Mouse (Mus musculus) ES-E14 (cell line): ENCODE measurements at regions not wholly inside any gene's neighbourhood (a gene's known extent, or its start where the extent isn't known, plus 50 kb on each side); places are given as distances from the start of the nearest gene placed in this dataset.

ENCODE experiments used
- DNase-seq: peaks from one replicate; pipeline ENCODE4 v3.0.0-alpha.2; 2013; ENCODE audit warnings: low read depth, low spot score
- H3K27ac ChIP-seq: 2 replicates; pipeline ENCODE4 v1.5.1; 2012; ENCODE audit warnings: low read depth, mild to moderate bottlenecking, low read length, moderate library complexity, mixed read lengths; ENCODE audit not compliant: poor library complexity, insufficient read depth, severe bottlenecking
- H3K36me3 ChIP-seq: 2 replicates; pipeline ENCODE4 v1.6.1; 2012; ENCODE audit warnings: mild to moderate bottlenecking, low read length, moderate library complexity, mixed read lengths; ENCODE audit not compliant: control insufficient read depth, poor library complexity, insufficient read depth, severe bottlenecking
- H3K4me1 ChIP-seq, 2 experiments: fragments of 150-350 bp in 1 of 2; sonication (generic) in 1 of 2; 2 replicates each; pipeline ENCODE4 v1.6.1; 2012; ENCODE audit warnings: low read length in 2 of 2, mild to moderate bottlenecking in 1 of 2, mixed read lengths in 1 of 2; ENCODE audit not compliant: control insufficient read depth in 2 of 2, insufficient read depth in 2 of 2, poor library complexity in 1 of 2
- H3K4me3 ChIP-seq, 2 experiments: fragments of 150-350 bp in 1 of 2; sonication (generic) in 1 of 2; 2 replicates each; pipeline ENCODE4 v1.5.1; 2012; ENCODE audit warnings: low read length in 2 of 2, low read depth in 1 of 2, mild to moderate bottlenecking in 1 of 2, mixed read lengths in 1 of 2; ENCODE audit not compliant: insufficient read depth in 1 of 2, poor library complexity in 1 of 2, severe bottlenecking in 1 of 2
- H3K9ac ChIP-seq: 2 replicates; pipeline ENCODE4 v1.6.1; 2012; ENCODE audit warnings: low read depth, mild to moderate bottlenecking, low read length, mixed read lengths; ENCODE audit not compliant: poor library complexity, insufficient read depth, severe bottlenecking
- H3K9me3 ChIP-seq: fragments of 150-350 bp; sonication (generic); 2 replicates; pipeline ENCODE4 v1.6.1; 2012; ENCODE audit warnings: low read depth, mild to moderate bottlenecking, low read length; ENCODE audit not compliant: control insufficient read depth, insufficient read depth
- CHD2 ChIP-seq: IDR thresholded peaks from 2 replicates; pipeline ENCODE4 v1.6.1; 2014; ENCODE audit warnings: mild to moderate bottlenecking, low read depth, low read length, inconsistent platforms
- HCFC1 ChIP-seq: IDR thresholded peaks from 2 replicates; pipeline ENCODE4 v1.6.1; 2012; ENCODE audit warnings: low read length, inconsistent platforms, borderline replicate concordance; ENCODE audit not compliant: insufficient read depth
- MAFK ChIP-seq: IDR thresholded peaks from 2 replicates; pipeline ENCODE4 v1.6.1; 2014; ENCODE audit warnings: mild to moderate bottlenecking, low read depth, low read length, inconsistent platforms; ENCODE audit not compliant: insufficient read depth
- ZC3H11A ChIP-seq: IDR thresholded peaks from 2 replicates; pipeline ENCODE4 v1.6.1; 2012; ENCODE audit warnings: low read depth, mild to moderate bottlenecking, inconsistent platforms, low read length, borderline replicate concordance
- ZNF384 ChIP-seq: IDR thresholded peaks from 2 replicates; pipeline ENCODE4 v1.6.1; 2012; ENCODE audit warnings: low read depth, low read length, inconsistent platforms
- in situ Hi-C, 2 experiments: fragments of 600-800 bp; cut with MboI; formaldehyde crosslinking; loops; one replicate each; pipeline ENCODE4 v1.15.1; 2025; ENCODE audit warnings: low sequenced_read_pairs in 2 of 2, inconsistent platforms in 1 of 2; ENCODE audit not compliant: unreplicated experiment in 2 of 2

DNA sequence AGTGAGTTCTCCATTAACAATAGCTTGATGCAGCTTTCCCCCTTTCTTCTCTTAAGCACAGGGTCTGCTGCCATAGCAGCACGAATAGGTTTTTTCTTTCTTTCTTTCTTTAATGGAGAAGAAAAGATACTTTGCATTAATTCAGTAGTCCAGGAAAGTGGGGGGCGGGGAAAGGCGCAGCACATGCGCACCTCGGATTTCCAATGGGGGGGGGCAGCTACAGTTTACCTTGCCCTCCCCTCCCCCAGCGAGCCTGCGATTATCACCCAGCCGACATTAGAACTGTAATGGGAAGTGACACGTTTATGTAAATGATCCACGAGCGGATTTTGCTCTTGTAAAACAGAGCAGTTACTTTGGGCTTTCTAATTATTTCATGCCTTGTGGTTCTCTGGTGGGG lies 146.6 kb upstream of the Lef1 start:
- H3K27ac ChIP-seq = no peak overlapping the region
- H3K9me3 ChIP-seq = no peaks in the 10 kb centered on the region
- no peak overlapping the region for H3K9ac ChIP-seq
- H3K36me3 ChIP-seq = no peaks in the 10 kb centered on the region
- in situ Hi-C loops = no loop called here
- no peak for DNase-seq
- no peak for TF ChIP-seq CHD2
- no peak for TF ChIP-seq MAFK
- TF ChIP-seq ZNF384 = no peak
- no peak for TF ChIP-seq HCFC1
- TF ChIP-seq ZC3H11A = no peak
- no peak overlapping the region for H3K4me3 ChIP-seq
- H3K4me1 ChIP-seq = no peaks in the 10 kb centered on the region

DNA sequence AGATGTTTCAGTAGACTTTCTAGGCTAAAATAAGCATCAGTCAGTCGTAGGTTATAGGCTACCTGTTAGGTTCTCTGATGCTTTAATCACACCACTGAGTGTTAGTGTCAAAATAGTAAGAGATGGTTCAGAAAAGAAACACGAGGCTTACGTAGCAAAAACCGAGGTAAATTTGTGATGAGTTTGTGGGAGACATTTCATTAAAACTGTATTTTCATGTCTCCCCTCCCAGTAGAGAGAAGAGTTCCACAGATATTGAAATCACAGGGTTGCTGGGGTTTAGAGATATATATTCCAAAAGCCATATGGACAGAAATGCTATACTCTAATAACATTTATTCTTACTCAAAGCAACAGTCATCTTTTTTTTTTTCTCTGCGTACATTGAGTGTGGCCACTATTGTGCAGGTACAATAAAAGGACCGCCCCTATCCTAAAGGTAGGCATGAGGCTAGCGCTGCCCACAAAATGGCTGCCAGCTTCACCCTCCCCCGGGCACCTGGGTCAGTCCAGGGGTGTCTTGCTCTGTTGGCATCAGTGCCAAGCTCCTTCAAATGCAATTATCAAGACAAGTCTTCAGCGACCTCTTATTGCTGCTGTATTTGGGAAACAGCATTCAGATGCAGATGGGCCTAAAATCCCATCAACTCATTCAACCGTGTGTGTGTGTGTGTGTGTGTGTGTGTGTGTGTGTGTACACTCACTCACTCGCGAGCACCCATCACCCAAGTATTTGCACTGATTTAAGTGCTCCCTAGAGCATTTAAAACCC lies 147.4 kb upstream of the Lef1 start:
- DNase-seq = no peak
- Histone ChIP-seq H3K9ac (no peak overlapping the region), H3K4me3 (no peak overlapping the region), H3K4me1 (no peaks in the 10 kb centered on the region), H3K36me3 (no peaks in the 10 kb centered on the region), H3K27ac (no peak overlapping the region), H3K9me3 (no peaks in the 10 kb centered on the region)
- no peak for TF ChIP-seq ZNF384
- no peak for TF ChIP-seq MAFK
- TF ChIP-seq CHD2 = no peak
- no peak for TF ChIP-seq HCFC1
- TF ChIP-seq ZC3H11A = no peak
- in situ Hi-C loops = no loop called here

DNA sequence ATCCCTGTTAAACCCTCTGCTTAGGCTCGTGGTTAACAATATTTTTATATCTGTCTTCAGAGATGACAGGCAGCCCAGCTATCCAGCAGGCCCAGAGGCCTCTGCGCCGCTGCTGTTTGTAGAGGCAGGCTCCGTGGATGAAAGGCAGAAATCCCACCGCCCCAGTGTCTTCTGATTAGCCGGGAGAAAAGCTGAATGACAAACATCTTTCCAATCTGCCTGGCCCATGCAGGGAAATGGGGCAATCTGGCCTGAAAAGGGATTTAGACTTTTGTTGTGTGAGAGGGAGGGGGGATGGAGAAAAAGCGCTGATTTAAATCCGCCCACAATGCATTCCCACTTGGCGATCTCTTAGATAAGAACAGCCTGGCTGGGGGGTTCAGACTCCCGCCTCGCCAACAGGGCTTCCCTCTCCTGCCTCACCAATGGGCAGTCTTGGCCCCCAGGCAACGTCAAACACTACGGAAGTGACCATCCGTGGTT lies 148.1 kb upstream of the Lef1 start:
- no peaks in the 10 kb centered on the region for H3K36me3 ChIP-seq
- H3K4me3 ChIP-seq = 0 out of 4 replicates have a peak overlapping the region, but pooled peaks of 1 of the 2 experiments have one; percentile 30
- TF ChIP-seq ZC3H11A (no peak), ZNF384 (no peak), MAFK (no peak), HCFC1 (no peak), CHD2 (no peak)
- H3K9me3 ChIP-seq = no peaks in the 10 kb centered on the region
- no peak overlapping the region; the same call in 1 of the 2 replicates for H3K27ac ChIP-seq
- no peak for DNase-seq
- H3K9ac ChIP-seq = no peak overlapping the region
- no peaks in the 10 kb centered on the region for H3K4me1 ChIP-seq
- in situ Hi-C loops = no loop called here

DNA sequence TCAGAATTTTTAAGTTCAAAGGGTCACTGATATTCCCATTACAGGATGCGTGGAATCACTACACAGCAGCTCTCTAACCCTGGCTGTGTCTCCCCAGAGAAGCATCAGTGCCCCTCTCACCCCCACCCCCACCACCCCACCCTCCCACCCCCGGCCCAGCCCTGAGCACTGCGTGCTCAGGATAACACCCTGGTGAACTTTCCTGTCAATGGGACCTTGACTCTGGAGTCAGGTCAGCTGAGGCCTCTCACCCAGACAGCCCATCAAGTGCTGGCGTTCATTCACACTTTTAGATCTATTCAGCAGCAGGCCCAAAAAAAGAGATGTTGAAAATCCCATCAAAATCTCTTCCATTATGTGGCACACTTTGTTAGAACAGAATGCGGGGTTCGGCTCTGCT lies 148.6 kb upstream of the Lef1 start:
- H3K27ac ChIP-seq = no peak overlapping the region
- H3K4me3 ChIP-seq = 0 out of 4 replicates have a peak overlapping the region, but pooled peaks of 1 of the 2 experiments have one; percentile 30
- no peak for DNase-seq

More for the DNA sequence above, 148.6 kb upstream of the Lef1 start:
- in situ Hi-C loops = no loop called here
- TF ChIP-seq CHD2 (no peak), MAFK (no peak), ZNF384 (no peak), ZC3H11A (no peak), HCFC1 (no peak)
- H3K36me3 ChIP-seq = no peaks in the 10 kb centered on the region
- H3K4me1 ChIP-seq = no peaks in the 10 kb centered on the region
- no peaks in the 10 kb centered on the region for H3K9me3 ChIP-seq
- H3K9ac ChIP-seq = no peak overlapping the region
